Mouse (Mus musculus) liver, embryonic 13.5 days (tissue): ENCODE measurements at regions not wholly inside any gene's neighbourhood (a gene's known extent, or its start where the extent isn't known, plus 50 kb on each side); places are given as distances from the start of the nearest gene placed in this dataset.

ENCODE experiments used
- ATAC-seq: fragments of 200-750 bp; cut with Nextera tagmentation; 2 replicates; pipeline ENCODE4 v1.8.0; 2017; ENCODE audit warnings: low read depth, mild to moderate bottlenecking, moderate number of reproducible peaks, moderate library complexity
- DNase-seq: peaks from one replicate; pipeline ENCODE4 v3.0.0; 2022
- H3K27ac ChIP-seq: fragments of 300-500 bp; sonication (generic); 2 replicates; pipeline ENCODE4 v1.5.1; 2015; ENCODE audit warnings: moderate library complexity, mild to moderate bottlenecking, inconsistent platforms
- H3K27me3 ChIP-seq: fragments of 300-500 bp; sonication (generic); 2 replicates; pipeline ENCODE4 v1.6.1; 2015; ENCODE audit warnings: mild to moderate bottlenecking, inconsistent platforms
- H3K36me3 ChIP-seq: fragments of 300-500 bp; sonication (generic); 2 replicates; pipeline ENCODE4 v1.6.1; 2015; ENCODE audit warnings: mild to moderate bottlenecking, inconsistent platforms
- H3K4me1 ChIP-seq: fragments of 300-500 bp; sonication (generic); replicated peaks from 2 replicates; pipeline ENCODE4 v1.6.1; 2015; ENCODE audit warnings: inconsistent platforms
- H3K4me2 ChIP-seq: fragments of 300-500 bp; sonication (generic); 2 replicates; pipeline ENCODE4 v1.6.1; 2015; ENCODE audit warnings: inconsistent platforms, mild to moderate bottlenecking, moderate library complexity
- H3K4me3 ChIP-seq: fragments of 300-500 bp; sonication (generic); replicated peaks from 2 replicates; pipeline ENCODE4 v1.5.1; 2015; ENCODE audit warnings: mild to moderate bottlenecking, inconsistent platforms
- H3K9ac ChIP-seq: fragments of 300-500 bp; sonication (generic); 2 replicates; pipeline ENCODE4 v1.6.1; 2015; ENCODE audit warnings: mild to moderate bottlenecking, inconsistent platforms
- H3K9me3 ChIP-seq: fragments of 300-500 bp; sonication (generic); replicated peaks from 2 replicates; pipeline ENCODE4 v1.6.1; 2016; ENCODE audit warnings: inconsistent platforms
- WGBS: fragments of 180-500 bp; shearing (Covaris S2); methylation state at CpG from one replicate; pipeline ENCODE4 v1.1.7; 2015; ENCODE audit not compliant: insufficient replicate concordance; 5-methylcytosine and 5-hydroxymethylcytosine counted together

DNA sequence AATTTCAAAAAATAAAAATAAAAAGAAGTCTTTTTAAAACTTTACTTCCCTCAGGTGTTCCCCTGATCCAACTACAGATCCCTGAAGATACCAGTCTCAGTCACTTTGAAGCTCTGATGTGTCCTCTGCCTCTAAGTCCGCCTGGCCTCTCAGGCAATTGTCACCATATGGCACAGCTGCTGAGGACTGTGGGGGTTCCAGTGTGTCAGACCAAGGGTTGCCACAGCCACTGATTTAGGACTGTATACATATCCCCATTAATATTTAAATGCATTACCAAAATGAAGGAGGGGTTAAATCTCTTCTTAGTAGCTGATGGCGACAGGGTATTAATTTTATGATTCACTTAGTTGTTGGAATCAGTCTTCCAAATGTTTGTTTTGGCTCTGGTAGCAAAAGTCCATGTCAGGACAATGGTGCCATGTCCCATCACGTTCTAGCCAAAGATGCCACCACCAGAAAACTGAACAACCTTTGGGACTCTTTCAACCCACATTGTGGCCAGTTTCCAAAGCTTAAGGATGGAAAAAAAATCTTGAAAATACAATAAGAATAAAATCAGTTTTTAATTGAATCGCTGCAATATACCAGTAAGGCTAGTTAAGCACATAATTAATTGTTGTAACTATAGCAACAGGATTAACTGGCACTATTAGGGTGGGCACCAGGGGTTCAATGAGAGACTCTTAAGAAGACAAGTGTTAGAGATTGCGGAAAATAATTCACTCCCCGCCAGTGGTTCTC is 62.5 kb downstream of the Arrdc4 start:
- H3K4me3 ChIP-seq: no peak overlapping the region

DNA sequence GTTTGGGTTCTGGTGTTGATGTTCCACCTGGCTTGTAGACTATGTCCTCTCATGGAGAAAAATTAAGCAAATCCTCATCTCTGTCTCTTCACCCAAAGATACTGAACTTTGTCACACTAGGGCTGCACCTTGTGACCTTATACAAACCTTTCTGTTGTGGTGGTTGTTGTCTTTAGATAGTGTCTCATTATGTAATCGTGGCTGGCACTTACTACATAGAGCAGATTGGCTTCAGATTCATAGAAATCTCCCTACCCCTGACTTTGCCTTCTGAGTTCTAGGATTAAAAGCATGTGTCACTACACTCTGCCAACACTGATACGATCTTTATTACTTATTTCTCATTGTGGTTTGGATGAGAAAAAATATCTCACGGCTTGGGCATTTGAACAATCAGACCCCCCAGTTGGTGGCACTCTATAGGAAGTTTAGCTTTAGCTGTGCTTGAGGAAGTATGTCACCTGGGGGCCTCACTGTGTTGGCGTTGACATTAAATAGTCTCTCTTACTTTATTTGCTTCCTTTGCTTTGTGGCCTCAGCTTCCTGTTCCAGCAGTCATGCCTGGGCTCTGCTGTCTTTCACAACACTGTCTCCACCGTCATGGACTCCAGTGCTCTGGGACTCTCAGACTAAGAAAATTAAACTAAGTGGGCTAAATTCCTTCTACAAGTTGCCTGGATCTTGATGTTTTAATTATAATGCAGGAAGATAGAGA is 66.0 kb downstream of the Arrdc4 start:
- H3K9ac ChIP-seq: no peak overlapping the region
- H3K4me1 ChIP-seq: peaks cover 5% of the 10 kb centered on the region; the same call in 1 of the 2 replicates
- no peak overlapping the region for H3K27ac ChIP-seq
- H3K9me3 ChIP-seq: no peaks in the 10 kb centered on the region
- no peak overlapping the region for H3K4me2 ChIP-seq
- DNase-seq (no peak), ATAC-seq (no peak)
- WGBS: 18% methylated on average over 5 of the region's 5 CpGs
- no peaks in the 10 kb centered on the region for H3K27me3 ChIP-seq
- no peaks in the 10 kb centered on the region for H3K36me3 ChIP-seq
- H3K4me3 ChIP-seq: no peak overlapping the region

More for the DNA sequence above, 62.5 kb downstream of the Arrdc4 start:
- DNase-seq: no peak
- 54% methylated on average over 6 of the region's 6 CpGs for WGBS
- Histone ChIP-seq H3K27ac (no peak overlapping the region), H3K4me2 (no peak overlapping the region), H3K36me3 (no peaks in the 10 kb centered on the region), H3K4me1 (peaks cover 5% of the 10 kb centered on the region; the same call in 1 of the 2 replicates), H3K9ac (no peak overlapping the region), H3K9me3 (no peaks in the 10 kb centered on the region), H3K27me3 (no peaks in the 10 kb centered on the region)
- no peak for ATAC-seq

DNA sequence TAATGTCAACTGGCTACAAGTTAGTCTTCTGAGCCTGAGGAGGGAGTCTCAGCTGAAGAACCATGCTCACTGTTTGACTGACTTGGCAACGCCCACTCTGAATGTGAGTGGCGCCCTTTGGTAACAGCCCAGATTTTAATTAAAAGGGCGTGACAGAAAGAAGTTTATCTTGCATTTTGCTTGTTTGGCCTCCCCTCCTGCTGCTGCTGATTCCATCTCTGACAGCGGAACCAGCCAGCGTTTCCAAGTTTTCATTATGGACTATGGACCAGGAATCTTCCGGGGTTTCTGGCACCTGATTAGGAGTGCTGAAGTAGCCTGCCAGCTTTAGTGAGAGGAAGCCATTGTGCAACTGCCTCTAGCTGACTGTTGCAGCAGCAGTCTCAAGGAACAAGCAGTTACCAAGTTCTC is 66.7 kb downstream of the Arrdc4 start:
- ATAC-seq: no peak

DNA sequence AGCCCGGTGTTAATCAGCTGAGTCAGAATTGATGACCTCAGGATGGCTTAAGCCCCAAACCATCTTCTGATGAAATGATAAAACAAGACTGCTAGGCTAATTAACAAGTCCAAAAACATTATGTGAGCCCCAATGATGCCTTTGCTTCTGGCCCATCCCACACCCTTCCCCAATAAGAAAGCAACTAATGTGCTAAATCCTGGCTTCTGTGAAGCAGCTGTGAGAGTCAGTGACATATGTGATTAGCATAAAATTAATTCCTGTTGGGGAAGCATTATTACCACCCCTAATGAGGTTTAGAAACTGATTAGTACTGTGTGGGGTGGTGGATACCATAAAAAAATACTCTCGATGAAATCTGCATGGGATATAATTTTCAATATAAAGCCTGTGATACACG is 69.3 kb downstream of the Arrdc4 start:
- ATAC-seq: no peak
- Histone ChIP-seq H3K27me3 (no peaks in the 10 kb centered on the region), H3K9ac (no peak overlapping the region), H3K4me2 (no peak overlapping the region), H3K9me3 (no peaks in the 10 kb centered on the region), H3K27ac (no peak overlapping the region), H3K36me3 (no peaks in the 10 kb centered on the region), H3K4me3 (no peak overlapping the region), H3K4me1 (peaks cover 5% of the 10 kb centered on the region; the same call in 1 of the 2 replicates)
- DNase-seq: no peak
- WGBS: 62% methylated on average over 3 of the region's 3 CpGs

More for the DNA sequence above, 66.7 kb downstream of the Arrdc4 start:
- Histone ChIP-seq H3K27me3 (no peaks in the 10 kb centered on the region), H3K9me3 (no peaks in the 10 kb centered on the region), H3K36me3 (no peaks in the 10 kb centered on the region), H3K4me2 (no peak overlapping the region), H3K27ac (no peak overlapping the region), H3K9ac (no peak overlapping the region), H3K4me1 (peaks cover 5% of the 10 kb centered on the region; the same call in 1 of the 2 replicates), H3K4me3 (no peak overlapping the region)
- WGBS: 57% methylated on average over 6 of the region's 6 CpGs
- no peak for DNase-seq

DNA sequence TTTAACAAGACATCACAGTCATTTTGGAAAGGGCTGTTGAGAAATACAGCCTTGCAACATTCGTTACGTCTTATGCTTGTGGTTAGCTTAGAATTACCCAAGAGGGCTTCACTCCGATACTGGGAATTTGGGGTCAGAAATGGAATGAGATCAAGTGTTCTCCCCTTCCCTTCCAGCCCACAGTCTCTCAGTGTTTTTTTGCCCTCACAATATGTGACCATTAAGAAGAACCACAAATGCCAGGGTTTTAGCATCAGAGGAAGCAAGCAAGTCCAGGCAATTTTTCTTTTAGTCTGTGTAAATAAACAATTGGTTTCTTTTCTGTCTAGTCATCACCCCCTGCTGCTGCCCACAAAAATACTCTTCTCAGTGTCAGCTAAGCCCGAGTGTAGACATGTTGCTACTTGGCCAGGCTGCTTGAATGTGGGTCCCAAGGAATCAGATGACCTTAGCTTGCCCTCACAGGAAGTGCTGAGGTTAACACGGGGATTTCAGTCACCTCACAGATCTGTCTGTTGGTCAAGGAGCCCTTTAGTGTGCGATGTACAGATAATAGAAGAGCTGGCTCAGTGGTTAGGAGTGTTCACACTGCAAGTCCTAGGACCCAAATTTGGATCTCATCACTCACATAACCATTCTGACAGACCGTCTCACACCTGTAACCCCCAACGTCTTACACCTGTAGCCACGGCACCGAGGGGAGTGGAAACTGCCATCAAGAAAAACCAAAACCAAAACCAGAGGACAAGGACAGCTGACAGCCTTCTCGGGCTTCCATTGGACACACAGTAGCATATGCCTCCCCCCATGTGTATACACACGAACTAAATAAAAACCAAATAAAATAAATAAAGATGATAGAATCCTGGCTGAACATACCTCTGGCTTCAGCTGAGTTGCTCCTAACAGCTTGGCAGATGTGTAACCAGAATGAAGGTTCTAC is 81.0 kb downstream of the Arrdc4 start:
- ATAC-seq (no peak), DNase-seq (no peak)
- H3K27ac ChIP-seq: no peak overlapping the region
- no peaks in the 10 kb centered on the region for H3K4me1 ChIP-seq
- no peak overlapping the region for H3K4me2 ChIP-seq
- no peak overlapping the region for H3K9ac ChIP-seq
- no peaks in the 10 kb centered on the region for H3K27me3 ChIP-seq
- no peaks in the 10 kb centered on the region for H3K36me3 ChIP-seq
- H3K4me3 ChIP-seq: no peak overlapping the region
- H3K9me3 ChIP-seq: no peaks in the 10 kb centered on the region
- 37% methylated on average over 12 of the region's 12 CpGs for WGBS

DNA sequence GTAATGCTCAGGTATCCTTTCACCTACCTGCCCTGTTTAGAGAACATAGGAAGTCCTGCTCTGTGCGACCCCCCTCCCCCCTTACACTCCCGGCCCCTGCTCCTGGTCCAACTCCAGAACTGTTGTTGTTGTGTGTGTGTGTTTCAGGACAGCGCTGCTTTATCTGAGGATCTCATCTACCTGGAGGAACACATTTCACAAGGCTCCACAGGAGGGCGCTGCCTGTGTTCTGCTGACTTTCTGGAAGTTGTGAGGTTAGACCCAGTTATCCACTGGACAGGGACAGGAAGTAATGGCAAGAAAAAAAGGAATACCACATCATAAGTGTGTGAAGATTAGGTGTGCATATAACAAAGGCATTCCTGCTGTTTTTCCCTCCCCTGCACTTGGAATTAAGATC is 81.8 kb downstream of the Arrdc4 start:
- Histone ChIP-seq H3K36me3 (no peaks in the 10 kb centered on the region), H3K9me3 (no peaks in the 10 kb centered on the region), H3K27ac (no peak overlapping the region), H3K27me3 (no peaks in the 10 kb centered on the region), H3K4me3 (no peak overlapping the region), H3K4me1 (no peaks in the 10 kb centered on the region), H3K9ac (no peak overlapping the region), H3K4me2 (no peak overlapping the region)
- ATAC-seq: no peak
- DNase-seq: no peak
- 48% methylated on average over 4 of the region's 4 CpGs for WGBS

DNA sequence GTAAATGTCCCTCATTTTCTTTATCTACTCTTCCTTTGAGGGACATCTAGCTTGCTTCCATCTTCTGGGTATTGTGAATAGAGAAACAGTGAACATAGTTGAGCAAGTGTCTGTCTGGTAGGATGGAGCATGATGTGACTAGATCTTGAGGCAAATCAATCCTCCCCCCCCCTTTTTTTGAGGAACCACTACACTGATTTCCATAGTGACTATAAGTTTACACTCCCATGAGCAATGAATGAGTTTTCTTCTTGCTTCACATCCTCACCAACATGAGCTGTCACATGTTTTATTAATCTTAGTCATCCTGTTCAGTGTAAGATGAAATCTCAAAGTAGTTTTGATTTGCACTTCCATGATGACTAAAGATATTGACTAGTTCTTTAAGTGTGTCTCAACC is 92.7 kb downstream of the Arrdc4 start:
- Histone ChIP-seq H3K36me3 (no peaks in the 10 kb centered on the region), H3K4me3 (no peak overlapping the region), H3K4me2 (no peak overlapping the region), H3K27me3 (no peaks in the 10 kb centered on the region), H3K9ac (no peak overlapping the region), H3K9me3 (no peaks in the 10 kb centered on the region), H3K4me1 (no peaks in the 10 kb centered on the region), H3K27ac (no peak overlapping the region)
- ATAC-seq (no peak), DNase-seq (no peak)

DNA sequence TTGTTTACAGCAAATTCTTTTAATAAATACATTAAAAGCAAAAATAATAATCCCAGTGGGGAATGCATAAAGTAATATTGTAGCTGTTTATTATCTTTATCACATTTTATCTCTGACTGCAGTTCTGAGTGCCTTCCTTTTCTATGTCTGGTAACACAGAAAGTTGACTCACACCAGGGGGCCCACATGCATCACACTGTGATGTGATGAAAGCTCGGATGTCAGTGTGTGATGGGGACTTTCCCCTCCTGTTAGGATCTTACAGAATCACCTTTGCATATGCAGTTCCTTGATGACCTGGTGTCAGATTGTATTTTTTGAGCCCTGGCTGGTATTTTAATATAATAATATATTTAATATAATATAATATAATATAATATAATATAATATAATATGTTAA is 95.5 kb downstream of the Arrdc4 start:
- H3K27ac ChIP-seq: no peak overlapping the region
- ATAC-seq (no peak), DNase-seq (no peak)
- no peaks in the 10 kb centered on the region for H3K4me1 ChIP-seq
- H3K4me2 ChIP-seq: no peak overlapping the region
- H3K9me3 ChIP-seq: no peaks in the 10 kb centered on the region
- H3K27me3 ChIP-seq: no peaks in the 10 kb centered on the region
- no peaks in the 10 kb centered on the region for H3K36me3 ChIP-seq
- no peak overlapping the region for H3K4me3 ChIP-seq
- no peak overlapping the region for H3K9ac ChIP-seq
- 26% methylated on average over 1 of the region's 1 CpGs for WGBS

DNA sequence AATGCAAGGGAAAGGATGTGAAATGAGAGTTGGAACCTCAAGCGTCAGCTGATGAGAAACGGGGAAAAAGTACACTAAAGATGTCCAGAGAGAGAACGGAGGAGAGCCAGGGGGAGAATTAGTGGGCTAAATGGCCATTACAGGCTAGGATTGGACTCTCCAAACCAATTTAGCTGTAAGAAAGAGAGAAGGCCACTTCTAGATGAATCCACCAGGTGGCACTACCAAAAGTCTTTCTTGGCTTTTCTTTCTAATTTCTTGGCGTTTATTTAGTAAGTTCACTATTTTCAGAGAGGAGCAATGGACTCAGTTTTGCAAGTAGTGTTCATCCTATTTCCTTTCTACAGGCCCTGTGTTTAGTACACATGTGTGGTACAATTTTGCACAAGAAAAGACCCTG is 97.6 kb downstream of the Arrdc4 start:
- no peak overlapping the region for H3K4me3 ChIP-seq
- ATAC-seq: no peak
- H3K36me3 ChIP-seq: no peaks in the 10 kb centered on the region
- no peaks in the 10 kb centered on the region for H3K27me3 ChIP-seq
- H3K27ac ChIP-seq: no peak overlapping the region
- no peak overlapping the region for H3K4me2 ChIP-seq
- H3K4me1 ChIP-seq: no peaks in the 10 kb centered on the region
- no peaks in the 10 kb centered on the region for H3K9me3 ChIP-seq
- DNase-seq: no peak
- H3K9ac ChIP-seq: no peak overlapping the region
- 53% methylated on average over 4 of the region's 4 CpGs for WGBS

DNA sequence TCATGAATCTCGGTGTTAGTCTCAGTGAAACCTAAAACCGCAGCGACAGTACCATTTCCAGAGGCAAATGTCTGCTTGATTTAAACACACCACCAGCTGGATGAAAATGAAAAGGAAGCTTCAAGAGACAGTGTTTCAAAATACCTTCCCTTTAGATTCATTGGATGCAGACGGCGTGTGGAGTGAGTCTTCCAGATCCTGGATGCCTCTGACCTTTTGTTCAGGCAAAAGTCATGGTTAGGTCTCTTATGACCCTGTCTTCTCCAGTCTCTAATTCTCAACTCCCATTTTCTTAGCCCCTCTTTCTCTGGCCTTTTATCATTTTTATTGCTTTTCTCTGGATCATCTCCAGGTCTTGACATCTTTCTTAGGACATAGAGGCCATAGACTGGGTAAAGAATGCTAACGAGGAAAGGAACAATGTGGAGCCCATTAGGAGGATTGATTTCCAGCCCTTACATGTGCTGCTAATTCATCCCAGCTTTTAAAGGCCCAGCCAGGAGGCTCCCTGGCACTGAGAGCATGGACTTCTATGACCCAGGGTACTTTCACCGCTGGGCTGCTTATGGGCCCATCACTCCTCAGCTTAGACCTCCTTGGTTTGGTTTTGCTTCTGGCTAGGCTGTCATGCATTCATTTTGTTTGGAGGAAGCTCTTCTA is 111.4 kb downstream of the Arrdc4 start:
- Histone ChIP-seq H3K4me3 (no peak overlapping the region), H3K9ac (no peak overlapping the region), H3K4me1 (no peaks in the 10 kb centered on the region), H3K36me3 (no peaks in the 10 kb centered on the region), H3K9me3 (no peaks in the 10 kb centered on the region), H3K4me2 (no peak overlapping the region), H3K27me3 (no peaks in the 10 kb centered on the region), H3K27ac (no peak overlapping the region)
- WGBS: 74% methylated on average over 7 of the region's 7 CpGs
- DNase-seq: no peak
- no peak for ATAC-seq

DNA sequence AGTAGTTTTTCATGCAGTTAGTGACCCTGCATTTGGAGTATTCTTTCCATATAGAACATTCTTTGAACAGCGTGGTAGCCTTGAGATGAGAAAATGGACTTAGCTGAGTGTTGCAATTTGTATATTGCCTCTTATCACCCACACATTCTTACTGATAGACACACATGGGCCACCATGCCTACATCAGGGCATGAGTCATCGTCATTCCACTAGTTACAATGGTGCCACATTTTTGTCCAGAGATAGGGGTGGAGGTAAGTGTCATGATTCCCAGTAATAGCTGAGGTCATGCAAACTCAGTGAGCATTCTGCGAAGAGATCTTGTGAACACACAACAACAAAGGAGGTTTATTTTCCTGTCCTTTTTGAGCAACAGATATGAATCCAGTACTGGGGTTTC is 128.0 kb downstream of the Arrdc4 start:
- H3K4me1 ChIP-seq: no peaks in the 10 kb centered on the region
- ATAC-seq (no peak), DNase-seq (no peak)
- no peaks in the 10 kb centered on the region for H3K36me3 ChIP-seq
- WGBS: 59% methylated on average over 3 of the region's 3 CpGs
- H3K4me2 ChIP-seq: no peak overlapping the region
- no peaks in the 10 kb centered on the region for H3K9me3 ChIP-seq
- no peaks in the 10 kb centered on the region for H3K27me3 ChIP-seq
- H3K27ac ChIP-seq: no peak overlapping the region
- H3K4me3 ChIP-seq: no peak overlapping the region
- H3K9ac ChIP-seq: no peak overlapping the region
